Mouse (Mus musculus): ENCODE data around the gene Dolpp1.

- TF ChIP-seq CTCF (IDR thresholded peaks at IDR 0.05) = no peak
- no peak for TF ChIP-seq EP300 (IDR thresholded peaks at IDR 0.05; ENCODE audit: insufficient read depth, low read depth, low read length)
- TF ChIP-seq POLR2A (IDR thresholded peaks at IDR 0.05; ENCODE audit: insufficient read depth, low read depth, low read length) = no peak
Observed at GRCm38 (mm10) chr2:30414101-30414500, 22.0 kb downstream of the Dolpp1 start.

All from heart, adult 2 months (tissue).